Mouse (Mus musculus): ENCODE data around the gene Eva1c. TPM values are rescaled to one million over a fixed set of nuclear protein-coding genes. Genes with fewer than 3 reads are reported as not detected.

The Eva1c gene
- polyA plus RNA-seq, 1 experiment from 2014 or later: 1.3 TPM

GRCm38 (mm10) chr16:90891601-90892000 lies 65.1 kb downstream of the Eva1c start:
- Histone ChIP-seq H3K9me3 (ENCODE audit: control insufficient read depth, low read length) (0 out of 2 replicates have a peak, but pooled peaks cover 4% of the 10 kb centered on the region), H3K9ac (ENCODE audit: low read length) (no peak overlapping the region), H3K27ac (ENCODE audit: low read depth, low read length) (no peak overlapping the region), H3K4me3 (ENCODE audit: low read depth, low read length) (no peak overlapping the region), H3K36me3 (ENCODE audit: control insufficient read depth, insufficient read depth, low read length) (no peaks in the 10 kb centered on the region), H3K4me2 (no peak overlapping the region), H3K4me1 (ENCODE audit: control insufficient read depth, insufficient read depth, low read length) (no peaks in the 10 kb centered on the region; the same call in 1 of the 2 replicates), H3K27me3 (ENCODE audit: control insufficient read depth, insufficient read depth, low read length) (no peaks in the 10 kb centered on the region)
- DNase-seq (ENCODE audit: low spot score, missing footprints): no peak
- WGBS: 77% methylated on average over 14 of the region's 14 CpGs
- ATAC-seq (ENCODE audit: low FRiP score): no peak

GRCm38 (mm10) chr16:90892081-90892480 lies 65.6 kb downstream of the Eva1c start:
- ATAC-seq (ENCODE audit: low FRiP score) (no peak), DNase-seq (ENCODE audit: low spot score, missing footprints) (no peak)
- no peaks in the 10 kb centered on the region for H3K27me3 ChIP-seq (ENCODE audit: control insufficient read depth, insufficient read depth, low read length)
- no peaks in the 10 kb centered on the region; the same call in 1 of the 2 replicates for H3K4me1 ChIP-seq (ENCODE audit: control insufficient read depth, insufficient read depth, low read length)
- WGBS: 81% methylated on average over 8 of the region's 8 CpGs
- H3K4me3 ChIP-seq (ENCODE audit: low read depth, low read length): no peak overlapping the region
- no peak overlapping the region for H3K4me2 ChIP-seq
- no peak overlapping the region for H3K9ac ChIP-seq (ENCODE audit: low read length)
- H3K9me3 ChIP-seq (ENCODE audit: control insufficient read depth, low read length): 0 out of 2 replicates have a peak, but pooled peaks cover 4% of the 10 kb centered on the region
- no peaks in the 10 kb centered on the region for H3K36me3 ChIP-seq (ENCODE audit: control insufficient read depth, insufficient read depth, low read length)
- H3K27ac ChIP-seq (ENCODE audit: low read depth, low read length): no peak overlapping the region

GRCm38 (mm10) chr16:90893019-90893418 lies 66.5 kb downstream of the Eva1c start:
- Histone ChIP-seq H3K4me1 (ENCODE audit: control insufficient read depth, insufficient read depth, low read length) (no peaks in the 10 kb centered on the region; the same call in 1 of the 2 replicates), H3K27me3 (ENCODE audit: control insufficient read depth, insufficient read depth, low read length) (no peaks in the 10 kb centered on the region), H3K4me3 (ENCODE audit: low read depth, low read length) (no peak overlapping the region), H3K36me3 (ENCODE audit: control insufficient read depth, insufficient read depth, low read length) (no peaks in the 10 kb centered on the region), H3K27ac (ENCODE audit: low read depth, low read length) (no peak overlapping the region), H3K9ac (ENCODE audit: low read length) (no peak overlapping the region), H3K4me2 (no peak overlapping the region), H3K9me3 (ENCODE audit: control insufficient read depth, low read length) (0 out of 2 replicates have a peak, but pooled peaks cover under 1% of the 10 kb centered on the region)
- 77% methylated on average over 7 of the region's 7 CpGs for WGBS
- ATAC-seq (ENCODE audit: low FRiP score) (no peak), DNase-seq (ENCODE audit: low spot score, missing footprints) (no peak)

- DNase-seq (ENCODE audit: low spot score, missing footprints) (no peak), ATAC-seq (ENCODE audit: low FRiP score) (no peak)
- Histone ChIP-seq H3K36me3 (ENCODE audit: control insufficient read depth, insufficient read depth, low read length) (no peaks in the 10 kb centered on the region), H3K9ac (ENCODE audit: low read length) (no peak overlapping the region), H3K4me1 (ENCODE audit: control insufficient read depth, insufficient read depth, low read length) (no peaks in the 10 kb centered on the region; the same call in 1 of the 2 replicates), H3K9me3 (ENCODE audit: control insufficient read depth, low read length) (no peaks in the 10 kb centered on the region), H3K4me2 (no peak overlapping the region), H3K4me3 (ENCODE audit: low read depth, low read length) (no peak overlapping the region), H3K27me3 (ENCODE audit: control insufficient read depth, insufficient read depth, low read length) (no peaks in the 10 kb centered on the region), H3K27ac (ENCODE audit: low read depth, low read length) (no peak overlapping the region)
- 64% methylated on average over 9 of the region's 9 CpGs for WGBS
These were observed 67.3 kb downstream of the Eva1c start for GRCm38 (mm10) chr16:90893792-90894191.

- H3K9ac ChIP-seq (ENCODE audit: low read length): no peak overlapping the region
- no peak overlapping the region for H3K4me3 ChIP-seq (ENCODE audit: low read depth, low read length)
- no peak overlapping the region for H3K27ac ChIP-seq (ENCODE audit: low read depth, low read length)
- 0 out of 2 replicates have a peak, but pooled peaks cover 3% of the 10 kb centered on the region for H3K4me1 ChIP-seq (ENCODE audit: control insufficient read depth, insufficient read depth, low read length)
- WGBS: 90% methylated on average over 3 of the region's 3 CpGs
- no peaks in the 10 kb centered on the region for H3K36me3 ChIP-seq (ENCODE audit: control insufficient read depth, insufficient read depth, low read length)
- ATAC-seq (ENCODE audit: low FRiP score) (no peak), DNase-seq (ENCODE audit: low spot score, missing footprints) (no peak)
- no peak overlapping the region for H3K4me2 ChIP-seq
- no peaks in the 10 kb centered on the region for H3K9me3 ChIP-seq (ENCODE audit: control insufficient read depth, low read length)
- no peaks in the 10 kb centered on the region for H3K27me3 ChIP-seq (ENCODE audit: control insufficient read depth, insufficient read depth, low read length)
These were observed 71.1 kb downstream of the Eva1c start for GRCm38 (mm10) chr16:90897651-90898050.

- Histone ChIP-seq H3K9me3 (ENCODE audit: control insufficient read depth, low read length) (no peaks in the 10 kb centered on the region), H3K36me3 (ENCODE audit: control insufficient read depth, insufficient read depth, low read length) (no peaks in the 10 kb centered on the region), H3K27ac (ENCODE audit: low read depth, low read length) (no peak overlapping the region), H3K4me3 (ENCODE audit: low read depth, low read length) (no peak overlapping the region), H3K4me1 (ENCODE audit: control insufficient read depth, insufficient read depth, low read length) (0 out of 2 replicates have a peak, but pooled peaks cover 3% of the 10 kb centered on the region), H3K27me3 (ENCODE audit: control insufficient read depth, insufficient read depth, low read length) (no peaks in the 10 kb centered on the region), H3K9ac (ENCODE audit: low read length) (no peak overlapping the region), H3K4me2 (no peak overlapping the region)
- DNase-seq (ENCODE audit: low spot score, missing footprints) (no peak), ATAC-seq (ENCODE audit: low FRiP score) (no peak)
- 46% methylated on average over 12 of the region's 12 CpGs for WGBS
These were observed 73.0 kb downstream of the Eva1c start for GRCm38 (mm10) chr16:90899498-90899897.

GRCm38 (mm10) chr16:90901364-90901763 lies 74.8 kb downstream of the Eva1c start:
- no peaks in the 10 kb centered on the region for H3K36me3 ChIP-seq (ENCODE audit: control insufficient read depth, insufficient read depth, low read length)
- ATAC-seq (ENCODE audit: low FRiP score) (no peak), DNase-seq (ENCODE audit: low spot score, missing footprints) (no peak)
- WGBS: 88% methylated on average over 4 of the region's 4 CpGs
- no peak overlapping the region for H3K4me3 ChIP-seq (ENCODE audit: low read depth, low read length)
- H3K9me3 ChIP-seq (ENCODE audit: control insufficient read depth, low read length): no peaks in the 10 kb centered on the region
- H3K4me2 ChIP-seq: no peak overlapping the region
- H3K27me3 ChIP-seq (ENCODE audit: control insufficient read depth, insufficient read depth, low read length): no peaks in the 10 kb centered on the region
- H3K9ac ChIP-seq (ENCODE audit: low read length): no peak overlapping the region
- no peak overlapping the region for H3K27ac ChIP-seq (ENCODE audit: low read depth, low read length)
- H3K4me1 ChIP-seq (ENCODE audit: control insufficient read depth, insufficient read depth, low read length): 0 out of 2 replicates have a peak, but pooled peaks cover 3% of the 10 kb centered on the region

GRCm38 (mm10) chr16:90903300-90903699 lies 76.8 kb downstream of the Eva1c start:
- Histone ChIP-seq H3K27ac (ENCODE audit: low read depth, low read length) (no peak overlapping the region), H3K36me3 (ENCODE audit: control insufficient read depth, insufficient read depth, low read length) (no peaks in the 10 kb centered on the region), H3K9me3 (ENCODE audit: control insufficient read depth, low read length) (no peaks in the 10 kb centered on the region), H3K4me3 (ENCODE audit: low read depth, low read length) (no peak overlapping the region), H3K4me2 (no peak overlapping the region), H3K27me3 (ENCODE audit: control insufficient read depth, insufficient read depth, low read length) (no peaks in the 10 kb centered on the region), H3K4me1 (ENCODE audit: control insufficient read depth, insufficient read depth, low read length) (0 out of 2 replicates have a peak, but pooled peaks cover 3% of the 10 kb centered on the region), H3K9ac (ENCODE audit: low read length) (no peak overlapping the region)
- DNase-seq (ENCODE audit: low spot score, missing footprints): no peak
- 35% methylated on average over 5 of the region's 5 CpGs for WGBS
- no peak for ATAC-seq (ENCODE audit: low FRiP score)

GRCm38 (mm10) chr16:90907250-90907649 lies 80.7 kb downstream of the Eva1c start:
- H3K4me1 ChIP-seq (ENCODE audit: control insufficient read depth, insufficient read depth, low read length): no peaks in the 10 kb centered on the region
- no peaks in the 10 kb centered on the region for H3K9me3 ChIP-seq (ENCODE audit: control insufficient read depth, low read length)
- no peak overlapping the region for H3K4me3 ChIP-seq (ENCODE audit: low read depth, low read length)
- WGBS: 71% methylated on average over 7 of the region's 7 CpGs
- H3K27me3 ChIP-seq (ENCODE audit: control insufficient read depth, insufficient read depth, low read length): no peaks in the 10 kb centered on the region
- no peak for ATAC-seq (ENCODE audit: low FRiP score)
- H3K27ac ChIP-seq (ENCODE audit: low read depth, low read length): no peak overlapping the region
- H3K36me3 ChIP-seq (ENCODE audit: control insufficient read depth, insufficient read depth, low read length): no peaks in the 10 kb centered on the region
- H3K9ac ChIP-seq (ENCODE audit: low read length): no peak overlapping the region
- DNase-seq (ENCODE audit: low spot score, missing footprints): no peak
- H3K4me2 ChIP-seq: no peak overlapping the region
